Mouse (Mus musculus) myocyte (in vitro differentiated cells): ENCODE results near the gene Stk11.
A peak's percentile ranks its signal among the peaks of the same experiment; 100 is the strongest.

Experiments used
- E2F4 ChIP-seq: IDR thresholded peaks from one replicate; pipeline ENCODE4 v1.6.1; 2011; ENCODE audit warnings: mild to moderate bottlenecking, control low read depth, moderate library complexity; ENCODE audit not compliant: insufficient read depth
- MAX ChIP-seq: IDR thresholded peaks from one replicate; pipeline ENCODE4 v1.6.1; 2011; ENCODE audit warnings: low read depth, mild to moderate bottlenecking, control low read depth
- MYOG ChIP-seq, 3 experiments: IDR thresholded peaks; one replicate each; pipeline ENCODE4 v1.6.1; 2011; ENCODE audit warnings: control low read depth in 2 of 3, low read depth in 2 of 3, mild to moderate bottlenecking in 2 of 3; ENCODE audit not compliant: insufficient read length in 2 of 3, control insufficient read depth in 1 of 3, insufficient read depth in 1 of 3
- POLR2A ChIP-seq: IDR thresholded peaks from one replicate; pipeline ENCODE4 v1.6.1; 2011; ENCODE audit warnings: low read depth, mild to moderate bottlenecking, control low read depth, moderate library complexity; ENCODE audit not compliant: insufficient read length
- POLR2AphosphoS2 ChIP-seq: IDR thresholded peaks from one replicate; pipeline ENCODE4 v1.6.1; 2011; ENCODE audit warnings: low read depth, control low read depth; ENCODE audit not compliant: insufficient read length
- TCF12 ChIP-seq: IDR thresholded peaks from one replicate; pipeline ENCODE4 v1.6.1; 2011; ENCODE audit warnings: mild to moderate bottlenecking, control low read depth; ENCODE audit not compliant: poor library complexity, insufficient read depth, severe bottlenecking
- USF1 ChIP-seq: IDR thresholded peaks from one replicate; pipeline ENCODE4 v1.6.1; 2011; ENCODE audit warnings: low read depth, mild to moderate bottlenecking, control low read depth, moderate library complexity

- TF ChIP-seq MAX, result no peak
- TF ChIP-seq POLR2A, result peak; percentile 8
- peak in 1 of 3 experiments; percentile 3 for TF ChIP-seq MYOG (IDR thresholded peaks at IDR 0.05; ENCODE audit: control insufficient read depth in 1 of 3, insufficient read depth in 1 of 3, insufficient read length in 2 of 3, low read depth in 2 of 3)
- peak; percentile 70 for TF ChIP-seq POLR2AphosphoS2
- no peak for TF ChIP-seq USF1
- no peak for TF ChIP-seq TCF12
- TF ChIP-seq E2F4, result no peak
These were observed 41.7 kb downstream of the Stk11 start for GRCm38 (mm10) chr10:80157141-80157929.
